Mouse (Mus musculus): ENCODE results near the gene Spi1.

DNA sequence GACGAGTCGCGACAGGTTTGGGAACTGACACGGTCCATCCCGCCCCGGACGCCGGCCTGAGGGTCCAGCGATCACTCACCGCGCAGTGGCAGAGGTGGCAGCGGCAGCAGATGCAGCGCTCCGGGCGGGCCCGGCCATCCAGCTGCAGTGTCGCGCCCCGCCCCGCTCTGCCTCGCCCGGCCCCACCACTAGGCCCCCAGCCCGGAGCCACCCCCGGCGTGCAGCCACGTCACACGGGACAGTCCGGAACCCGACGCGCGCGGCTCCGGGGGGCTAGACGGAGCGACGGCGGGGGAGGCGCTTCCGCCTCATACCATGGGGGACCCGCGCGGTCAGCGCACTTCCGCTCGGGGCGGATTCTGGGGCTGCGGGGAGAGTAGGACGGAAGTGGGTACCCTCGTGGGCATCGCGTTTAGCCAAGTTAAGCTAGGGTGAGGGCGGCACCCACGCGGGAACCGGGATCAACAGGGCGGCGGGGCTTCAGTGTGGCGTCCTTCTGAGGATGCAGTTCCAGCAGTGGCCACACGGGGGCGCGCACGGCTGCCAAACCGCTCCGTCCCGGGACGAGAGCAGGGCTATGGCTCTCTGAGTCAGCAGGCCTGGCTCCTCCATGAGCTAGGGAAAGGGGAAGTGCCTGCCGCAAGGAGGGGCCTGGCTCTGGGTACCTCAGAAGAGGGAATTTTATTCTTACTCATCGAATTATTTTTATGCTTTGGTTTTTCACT lies 12.0 kb upstream of the Spi1 start, which contains the start of gene Slc39a13:
- TF ChIP-seq CTCF (IDR thresholded peaks at IDR 0.05; ENCODE audit: borderline replicate concordance, insufficient read depth, low read depth, low read length) (peak; percentile 88), POLR2A (IDR thresholded peaks at IDR 0.05; ENCODE audit: borderline replicate concordance, insufficient read depth, low read length) (peak; percentile 58; the same call in 1 of the 2 replicates)
